Mouse (Mus musculus) forebrain, embryonic 14.5 days (tissue): ENCODE measurements around the gene Gm20388. TPM values are rescaled to one million over a fixed set of nuclear protein-coding genes. Genes with fewer than 3 reads are reported as not detected.

Source experiments
- ATAC-seq: fragments of 200-750 bp; cut with Nextera tagmentation; 2 replicates; pipeline ENCODE4 v1.8.0; 2017; ENCODE audit warnings: mild to moderate bottlenecking, moderate library complexity
- DNase-seq: peaks from one replicate; pipeline ENCODE4 v3.0.0-alpha.2; 2015; ENCODE audit warnings: low spot score
- H3K27ac ChIP-seq: fragments of 300-500 bp; sonication (generic); 2 replicates; pipeline ENCODE4 v1.5.1; 2014; ENCODE audit warnings: low read depth, mild to moderate bottlenecking, control low read depth, low read length, moderate library complexity
- H3K27me3 ChIP-seq: fragments of 300-500 bp; sonication (generic); replicated peaks from 2 replicates; pipeline ENCODE4 v1.6.1; 2014; ENCODE audit warnings: low read length, control low read depth, mixed read lengths; ENCODE audit not compliant: control insufficient read depth, insufficient read depth
- H3K36me3 ChIP-seq: fragments of 300-500 bp; sonication (generic); 2 replicates; pipeline ENCODE4 v1.6.1; 2014; ENCODE audit warnings: low read length, control low read depth; ENCODE audit not compliant: control insufficient read depth, insufficient read depth
- H3K4me1 ChIP-seq: fragments of 300-500 bp; sonication (generic); 2 replicates; pipeline ENCODE4 v1.6.1; 2014; ENCODE audit warnings: antibody characterized with exemption, low read length, control low read depth; ENCODE audit not compliant: control insufficient read depth, insufficient read depth
- H3K4me2 ChIP-seq: fragments of 300-500 bp; sonication (generic); 2 replicates; pipeline ENCODE4 v1.6.1; 2014; ENCODE audit warnings: mild to moderate bottlenecking, control low read depth, low read length
- H3K4me3 ChIP-seq: fragments of 300-500 bp; sonication (generic); 2 replicates; pipeline ENCODE4 v1.5.1; 2014; ENCODE audit warnings: low read depth, low read length, control low read depth
- H3K9ac ChIP-seq: fragments of 300-500 bp; sonication (generic); 2 replicates; pipeline ENCODE4 v1.6.1; 2014; ENCODE audit warnings: mild to moderate bottlenecking, low read length, control low read depth, moderate library complexity
- H3K9me3 ChIP-seq: fragments of 300-500 bp; sonication (generic); replicated peaks from 2 replicates; pipeline ENCODE4 v1.6.1; 2016; ENCODE audit warnings: low read length, control low read depth, mixed read lengths; ENCODE audit not compliant: control insufficient read depth
- WGBS: fragments of 180-500 bp; shearing (Covaris S2); extraction: QIAGEN DNeasy Blood & Tissue Kit; methylation state at CpG from one replicate; pipeline ENCODE4 v1.1.7; 2014; 5-methylcytosine and 5-hydroxymethylcytosine counted together
- polyA plus RNA-seq: library from polyadenylated mRNA; unstranded; fragments of >200 nt; fragmentation: Nextera tagmentation; extraction: Ambion mirVana; gene quantifications from 2 replicates; pipeline ENCODE4 v1.2.1, GENCODE M21; 2014

Gm20388 gene
- polyA plus RNA-seq, 1 experiment from 2014 or later: 7.4 TPM

GRCm38 (mm10) chr8:120184366-120184765, 273.7 kb downstream of the Gm20388 start:
- WGBS: 33% methylated on average over 8 of the region's 9 CpGs
- Histone ChIP-seq H3K27ac (0 out of 2 replicates have a peak overlapping the region, but pooled peaks have one; percentile 58), H3K9ac (no peak overlapping the region), H3K4me1 (peaks cover 22% of the 10 kb centered on the region), H3K4me3 (no peak overlapping the region), H3K9me3 (no peaks in the 10 kb centered on the region), H3K27me3 (no peaks in the 10 kb centered on the region), H3K36me3 (no peaks in the 10 kb centered on the region), H3K4me2 (no peak overlapping the region)
- DNase-seq: peak; percentile 57
- ATAC-seq: peak; percentile 22; the same call in 1 of the 2 replicates

- DNase-seq: peak; percentile 70
- peaks cover 22% of the 10 kb centered on the region for H3K4me1 ChIP-seq
- ATAC-seq: peak; percentile 38
- no peak overlapping the region for H3K4me3 ChIP-seq
- H3K9me3 ChIP-seq: no peaks in the 10 kb centered on the region
- 22% methylated on average over 16 of the region's 17 CpGs for WGBS
- no peaks in the 10 kb centered on the region for H3K36me3 ChIP-seq
- peak overlapping the region; percentile 58 for H3K27ac ChIP-seq
- no peaks in the 10 kb centered on the region for H3K27me3 ChIP-seq
- H3K9ac ChIP-seq: peak overlapping the region; percentile 43; the same call in 1 of the 2 replicates
- peak overlapping the region; percentile 33 for H3K4me2 ChIP-seq
Measured at GRCm38 (mm10) chr8:120184850-120185792, 274.5 kb downstream of the Gm20388 start.

- Histone ChIP-seq H3K27ac (no peak overlapping the region), H3K36me3 (no peaks in the 10 kb centered on the region), H3K4me3 (no peak overlapping the region), H3K4me2 (no peak overlapping the region), H3K9me3 (no peaks in the 10 kb centered on the region), H3K27me3 (no peaks in the 10 kb centered on the region), H3K4me1 (peaks cover 22% of the 10 kb centered on the region), H3K9ac (no peak overlapping the region)
- ATAC-seq: no peak
- WGBS: 65% methylated on average over 8 of the region's 8 CpGs
- no peak for DNase-seq
Measured at GRCm38 (mm10) chr8:120186454-120186853, 275.8 kb downstream of the Gm20388 start.

GRCm38 (mm10) chr8:120188510-120188909, 277.9 kb downstream of the Gm20388 start:
- ATAC-seq: no peak
- WGBS: 87% methylated on average over 6 of the region's 6 CpGs
- H3K27ac ChIP-seq: no peak overlapping the region
- H3K9ac ChIP-seq: no peak overlapping the region
- no peak overlapping the region for H3K4me3 ChIP-seq
- H3K36me3 ChIP-seq: no peaks in the 10 kb centered on the region
- H3K4me1 ChIP-seq: peaks cover 22% of the 10 kb centered on the region
- no peak overlapping the region for H3K4me2 ChIP-seq
- DNase-seq: no peak
- H3K27me3 ChIP-seq: no peaks in the 10 kb centered on the region
- no peaks in the 10 kb centered on the region for H3K9me3 ChIP-seq

- Histone ChIP-seq H3K4me3 (no peak overlapping the region), H3K4me2 (no peak overlapping the region), H3K27ac (no peak overlapping the region), H3K9me3 (no peaks in the 10 kb centered on the region), H3K27me3 (no peaks in the 10 kb centered on the region), H3K4me1 (peaks cover 22% of the 10 kb centered on the region), H3K36me3 (no peaks in the 10 kb centered on the region), H3K9ac (no peak overlapping the region)
- 87% methylated on average over 6 of the region's 6 CpGs for WGBS
- no peak for DNase-seq
- ATAC-seq: no peak
Measured at GRCm38 (mm10) chr8:120189440-120189839, 278.8 kb downstream of the Gm20388 start.

- no peak overlapping the region for H3K9ac ChIP-seq
- no peak overlapping the region for H3K4me2 ChIP-seq
- H3K36me3 ChIP-seq: no peaks in the 10 kb centered on the region
- no peaks in the 10 kb centered on the region for H3K27me3 ChIP-seq
- H3K27ac ChIP-seq: no peak overlapping the region
- H3K9me3 ChIP-seq: no peaks in the 10 kb centered on the region
- WGBS: 79% methylated on average over 17 of the region's 17 CpGs
- H3K4me3 ChIP-seq: no peak overlapping the region
- DNase-seq: no peak
- peaks cover 16% of the 10 kb centered on the region for H3K4me1 ChIP-seq
- no peak for ATAC-seq
Measured at GRCm38 (mm10) chr8:120190107-120190809, 279.6 kb downstream of the Gm20388 start.

- Histone ChIP-seq H3K4me2 (peak overlapping the region; percentile 38), H3K27ac (peak overlapping the region; percentile 48; the same call in 1 of the 2 replicates), H3K4me3 (no peak overlapping the region), H3K27me3 (no peaks in the 10 kb centered on the region), H3K9ac (0 out of 2 replicates have a peak overlapping the region, but pooled peaks have one; percentile 32), H3K9me3 (no peaks in the 10 kb centered on the region), H3K4me1 (peaks cover 11% of the 10 kb centered on the region), H3K36me3 (no peaks in the 10 kb centered on the region)
- WGBS: 45% methylated on average over 20 of the region's 20 CpGs
- DNase-seq (peak; percentile 71), ATAC-seq (peak; percentile 84)
Measured at GRCm38 (mm10) chr8:120190810-120191413, 280.3 kb downstream of the Gm20388 start.

- ATAC-seq (0 out of 2 replicates have a peak, but pooled peaks have one; percentile 16), DNase-seq (no peak)
- H3K27ac ChIP-seq: no peak overlapping the region
Measured at GRCm38 (mm10) chr8:120191633-120192032, 281.0 kb downstream of the Gm20388 start.

More at GRCm38 (mm10) chr8:120191633-120192032, 281.0 kb downstream of the Gm20388 start:
- H3K9ac ChIP-seq: no peak overlapping the region
- 55% methylated on average over 5 of the region's 5 CpGs for WGBS
- no peaks in the 10 kb centered on the region for H3K36me3 ChIP-seq
- no peaks in the 10 kb centered on the region for H3K27me3 ChIP-seq
- H3K4me1 ChIP-seq: peaks cover 4% of the 10 kb centered on the region; the same call in 1 of the 2 replicates
- H3K4me3 ChIP-seq: no peak overlapping the region
- H3K4me2 ChIP-seq: peak overlapping the region; percentile 38; the same call in 1 of the 2 replicates
- H3K9me3 ChIP-seq: no peaks in the 10 kb centered on the region
